Mouse (Mus musculus) adrenal gland, adult (tissue): ENCODE results near the gene Dmc1.

Source experiments
- DNase-seq, 2 experiments: peaks; one replicate each; pipeline ENCODE4 v3.0.0; 2022 to 2023; ENCODE audit warnings: low spot score in 1 of 2; ENCODE audit not compliant: inconsistent age in 2 of 2

The Dmc1 gene

GRCm38 (mm10) chr15:79604990-79605665, at the start of gene Dmc1:
TSS of gene Dmc1 (minus strand) at chr15:79605109.
- peak; percentile 60 to 80 for DNase-seq

GRCm38 (mm10) chr15:79651481-79651880, 46.6 kb upstream of the Dmc1 start:
- peak in 1 of 2 experiments; percentile 52 for DNase-seq

GRCm38 (mm10) chr15:79650569-79650968, 45.7 kb upstream of the Dmc1 start:
- DNase-seq = peak in 1 of 2 experiments; percentile 76

- no peak for DNase-seq
Measured at GRCm38 (mm10) chr15:79648130-79648529, 43.2 kb upstream of the Dmc1 start.

GRCm38 (mm10) chr15:79645483-79645882, 40.6 kb upstream of the Dmc1 start:
- DNase-seq = no peak

- no peak for DNase-seq
Measured at GRCm38 (mm10) chr15:79641135-79641817, 36.4 kb upstream of the Dmc1 start.

GRCm38 (mm10) chr15:79630471-79630870, 25.6 kb upstream of the Dmc1 start:
- no peak for DNase-seq

- DNase-seq = no peak
Measured at GRCm38 (mm10) chr15:79619770-79620414, 15.0 kb upstream of the Dmc1 start.

- DNase-seq = no peak
Measured at GRCm38 (mm10) chr15:79618456-79618855, 13.5 kb upstream of the Dmc1 start.

- no peak for DNase-seq
Measured at GRCm38 (mm10) chr15:79617135-79617534, 12.2 kb upstream of the Dmc1 start.

GRCm38 (mm10) chr15:79616729-79617128, 11.8 kb upstream of the Dmc1 start:
- DNase-seq = no peak

- peak; percentile 41 to 58 for DNase-seq
Measured at GRCm38 (mm10) chr15:79615501-79615900, 10.6 kb upstream of the Dmc1 start.

GRCm38 (mm10) chr15:79609226-79609625, 4.3 kb upstream of the Dmc1 start:
- no peak for DNase-seq

GRCm38 (mm10) chr15:79608214-79608613, 3.3 kb upstream of the Dmc1 start:
- DNase-seq = peak in 1 of 2 experiments; percentile 34

GRCm38 (mm10) chr15:79607757-79608156, 2.8 kb upstream of the Dmc1 start:
- DNase-seq = peak in 1 of 2 experiments; percentile 68

- DNase-seq = no peak
Measured at GRCm38 (mm10) chr15:79606161-79606560, 1.3 kb upstream of the Dmc1 start.

GRCm38 (mm10) chr15:79600176-79600575, 4.7 kb downstream of the Dmc1 start:
- no peak for DNase-seq

- DNase-seq = no peak
Measured at GRCm38 (mm10) chr15:79598715-79599114, 6.2 kb downstream of the Dmc1 start.

GRCm38 (mm10) chr15:79581581-79581980, 23.3 kb downstream of the Dmc1 start:
- DNase-seq = no peak

GRCm38 (mm10) chr15:79577671-79578426, 27.1 kb downstream of the Dmc1 start:
- no peak for DNase-seq

- DNase-seq = no peak
Measured at GRCm38 (mm10) chr15:79576947-79577346, 28.0 kb downstream of the Dmc1 start.
